Mouse (Mus musculus) embryonic facial prominence, embryonic 10.5 days (tissue): ENCODE data around the gene Icam5. TPM values are rescaled to one million over a fixed set of nuclear protein-coding genes. Genes with fewer than 3 reads are reported as not detected.

Experiments
- DNase-seq: peaks from one replicate; pipeline ENCODE4 v3.0.0-alpha.2; 2017; ENCODE audit warnings: low spot score
- H3K27ac ChIP-seq: fragments of 300-500 bp; sonication (generic); replicated peaks from 2 replicates; pipeline ENCODE4 v1.5.1; 2016; ENCODE audit warnings: mild to moderate bottlenecking
- H3K27me3 ChIP-seq: fragments of 300-500 bp; sonication (generic); replicated peaks from 2 replicates; pipeline ENCODE4 v1.6.1; 2016; ENCODE audit warnings: low read depth, mild to moderate bottlenecking; ENCODE audit not compliant: poor library complexity, severe bottlenecking
- H3K36me3 ChIP-seq: fragments of 300-500 bp; sonication (generic); replicated peaks from 2 replicates; pipeline ENCODE4 v1.6.1; 2016; ENCODE audit warnings: mild to moderate bottlenecking, moderate library complexity
- H3K4me1 ChIP-seq: fragments of 300-500 bp; sonication (generic); 2 replicates; pipeline ENCODE4 v1.6.1; 2016
- H3K4me3 ChIP-seq: fragments of 300-500 bp; sonication (generic); 2 replicates; pipeline ENCODE4 v1.5.1; 2016; ENCODE audit warnings: mild to moderate bottlenecking, moderate library complexity
- H3K9me3 ChIP-seq: fragments of 300-500 bp; sonication (generic); 2 replicates; pipeline ENCODE4 v1.6.1; 2016; ENCODE audit warnings: mild to moderate bottlenecking
- WGBS: fragments of 180-500 bp; shearing (Covaris S2); methylation state at CpG from one replicate; pipeline ENCODE4 v1.1.7; 2016; 5-methylcytosine and 5-hydroxymethylcytosine counted together
- polyA plus RNA-seq: library from polyadenylated mRNA; unstranded; fragments of >200 nt; fragmentation: Nextera tagmentation; extraction: Ambion mirVana; gene quantifications from 2 replicates; pipeline ENCODE4 v1.2.1, GENCODE M21; 2016

Gene Icam5
- polyA plus RNA-seq, 1 experiment from 2014 or later, result not detected

DNA sequence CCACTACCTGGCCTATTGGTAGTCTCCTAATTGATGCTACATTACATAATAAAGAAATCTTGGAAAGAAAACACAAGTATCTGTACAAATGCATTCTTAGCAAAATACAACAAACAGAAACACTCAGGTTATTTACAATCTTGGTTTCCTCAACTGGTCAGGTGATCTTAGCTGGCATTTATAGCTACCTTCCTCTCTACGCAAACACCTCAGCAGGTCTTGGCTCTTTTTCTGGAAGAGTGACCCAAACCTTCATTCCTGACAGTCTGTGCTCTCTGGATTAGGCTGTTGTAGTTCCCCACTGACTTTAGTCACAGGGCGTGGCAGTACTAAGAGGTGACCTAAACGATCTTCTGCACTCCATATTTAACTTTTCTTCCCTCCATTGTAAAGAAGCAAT lies 13.4 kb downstream of the Icam5 start:
- Histone ChIP-seq H3K27me3 (peaks cover 16% of the 10 kb centered on the region), H3K9me3 (no peaks in the 10 kb centered on the region), H3K36me3 (no peaks in the 10 kb centered on the region), H3K4me1 (0 out of 2 replicates have a peak, but pooled peaks cover 8% of the 10 kb centered on the region), H3K27ac (no peak overlapping the region), H3K4me3 (no peak overlapping the region)
- DNase-seq, result no peak
- 83% methylated on average over 3 of the region's 3 CpGs for WGBS

- no peaks in the 10 kb centered on the region for H3K36me3 ChIP-seq
- no peak overlapping the region for H3K4me3 ChIP-seq
- no peak for DNase-seq
- H3K27me3 ChIP-seq, result 0 out of 2 replicates have a peak, but pooled peaks cover 6% of the 10 kb centered on the region
- no peaks in the 10 kb centered on the region for H3K9me3 ChIP-seq
- 0 out of 2 replicates have a peak, but pooled peaks cover 3% of the 10 kb centered on the region for H3K4me1 ChIP-seq
- H3K27ac ChIP-seq, result no peak overlapping the region
- WGBS, result 68% methylated on average over 10 of the region's 10 CpGs
Observed at GRCm38 (mm10) chr9:21051578-21051977, 19.7 kb downstream of the Icam5 start.

DNA sequence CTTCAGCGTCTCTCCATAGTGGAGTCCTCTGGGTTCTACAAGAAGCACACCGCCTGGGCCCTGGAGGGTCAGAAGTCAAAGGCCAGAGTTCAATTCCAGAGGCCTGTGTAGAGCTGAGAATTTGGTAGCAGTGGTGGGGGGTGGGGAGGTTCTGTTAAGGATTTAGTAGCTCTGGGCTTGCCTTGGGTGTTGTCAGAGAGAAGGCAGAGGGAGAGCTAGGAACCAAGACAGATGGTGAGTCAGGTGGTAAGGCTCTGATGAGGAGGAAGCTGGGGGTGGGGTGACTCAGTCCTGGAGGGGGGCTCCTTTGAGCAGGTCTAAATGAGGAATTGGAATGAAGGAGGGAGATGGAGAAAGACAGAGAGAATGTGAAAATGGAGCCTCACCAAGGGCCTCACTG lies 31.1 kb downstream of the Icam5 start:
- no peaks in the 10 kb centered on the region for H3K27me3 ChIP-seq
- WGBS, result 74% methylated on average over 2 of the region's 2 CpGs
- H3K36me3 ChIP-seq, result peaks cover 54% of the 10 kb centered on the region
- H3K4me1 ChIP-seq, result no peaks in the 10 kb centered on the region
- no peaks in the 10 kb centered on the region for H3K9me3 ChIP-seq
- no peak for DNase-seq
- no peak overlapping the region for H3K27ac ChIP-seq
- H3K4me3 ChIP-seq, result no peak overlapping the region

GRCm38 (mm10) chr9:21067006-21067684 lies 35.3 kb downstream of the Icam5 start, which contains the start of gene Zglp1:
Gene Zglp1 (minus strand): TSS chr9:21067093.
- no peak within 1 kb of the TSS for H3K27ac ChIP-seq
- no peaks in the 10 kb centered on the region for H3K27me3 ChIP-seq
- peaks cover 7% of the 10 kb centered on the region for H3K4me1 ChIP-seq
- no peaks in the 10 kb centered on the region for H3K9me3 ChIP-seq
- no peak for DNase-seq
- peaks cover 84% of the 10 kb centered on the region for H3K36me3 ChIP-seq
- WGBS, result 82% methylated on average over 27 of the region's 27 CpGs
- no peak within 1 kb of the TSS for H3K4me3 ChIP-seq

DNA sequence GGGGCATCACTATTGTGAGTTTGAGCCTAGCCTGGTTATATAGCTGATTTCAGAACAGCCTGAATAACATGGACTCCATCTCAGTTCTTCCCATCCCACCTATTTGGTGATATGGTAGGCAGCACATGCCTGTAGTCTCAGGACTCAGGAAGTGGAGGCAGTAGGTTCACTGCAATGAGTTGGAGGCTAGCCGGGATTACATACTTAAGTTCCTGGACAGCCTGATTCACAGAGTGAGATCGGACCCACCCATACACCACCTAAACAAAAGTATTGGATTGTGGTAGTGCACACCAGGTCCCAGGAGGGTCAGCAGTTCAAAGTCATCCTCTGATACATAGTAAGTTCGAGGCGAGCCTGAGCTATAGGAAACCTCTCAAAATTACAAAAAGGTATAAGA lies 40.8 kb downstream of the Icam5 start:
- no peaks in the 10 kb centered on the region for H3K27me3 ChIP-seq
- peaks cover 18% of the 10 kb centered on the region for H3K4me1 ChIP-seq
- H3K27ac ChIP-seq, result peak overlapping the region; percentile 92
- peaks cover 76% of the 10 kb centered on the region for H3K36me3 ChIP-seq
- no peak for DNase-seq
- H3K9me3 ChIP-seq, result no peaks in the 10 kb centered on the region
- peak overlapping the region; percentile 96 for H3K4me3 ChIP-seq
- 18% methylated on average over 4 of the region's 4 CpGs for WGBS

GRCm38 (mm10) chr9:21073044-21073840 lies 41.4 kb downstream of the Icam5 start, which contains the start of the genes Gm49373 and Fdx1l:
Gene Gm49373 (minus strand): TSS chr9:21073096.
Gene Fdx1l (minus strand): TSS chr9:21073614.
- peaks cover 18% of the 10 kb centered on the region for H3K4me1 ChIP-seq
- 3% methylated on average over 58 of the region's 58 CpGs for WGBS
- peak within 1 kb of the TSS; percentile 96 for H3K4me3 ChIP-seq
- H3K27ac ChIP-seq, result peak within 1 kb of the TSS; percentile 92
- DNase-seq, result peak; percentile 91
- H3K9me3 ChIP-seq, result no peaks in the 10 kb centered on the region
- H3K36me3 ChIP-seq, result peaks cover 76% of the 10 kb centered on the region
- H3K27me3 ChIP-seq, result no peaks in the 10 kb centered on the region

DNA sequence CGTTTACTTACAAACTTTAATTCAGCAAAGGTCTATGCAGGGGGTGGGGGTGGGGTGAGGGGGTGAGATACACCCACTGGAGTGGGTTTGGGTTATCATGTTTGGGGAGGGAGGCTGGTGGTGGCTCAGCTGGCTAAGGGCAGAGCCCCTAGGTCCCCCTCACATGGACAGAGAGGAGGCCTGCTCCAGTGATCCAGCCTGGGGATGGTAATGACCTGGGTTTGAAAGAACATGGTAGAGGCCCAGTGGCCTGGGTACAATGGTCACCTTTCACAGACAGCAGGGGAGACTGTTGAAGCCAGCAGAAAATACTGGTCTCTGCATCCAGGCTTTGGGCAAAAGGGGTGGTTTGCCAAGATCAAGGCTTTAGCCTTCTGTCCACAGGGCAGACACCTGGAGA lies 42.3 kb downstream of the Icam5 start:
- Histone ChIP-seq H3K27ac (no peak overlapping the region), H3K36me3 (peaks cover 80% of the 10 kb centered on the region), H3K4me3 (no peak overlapping the region), H3K9me3 (no peaks in the 10 kb centered on the region), H3K4me1 (peaks cover 18% of the 10 kb centered on the region), H3K27me3 (no peaks in the 10 kb centered on the region)
- WGBS, result 83% methylated on average over 1 of the region's 1 CpGs
- no peak for DNase-seq

DNA sequence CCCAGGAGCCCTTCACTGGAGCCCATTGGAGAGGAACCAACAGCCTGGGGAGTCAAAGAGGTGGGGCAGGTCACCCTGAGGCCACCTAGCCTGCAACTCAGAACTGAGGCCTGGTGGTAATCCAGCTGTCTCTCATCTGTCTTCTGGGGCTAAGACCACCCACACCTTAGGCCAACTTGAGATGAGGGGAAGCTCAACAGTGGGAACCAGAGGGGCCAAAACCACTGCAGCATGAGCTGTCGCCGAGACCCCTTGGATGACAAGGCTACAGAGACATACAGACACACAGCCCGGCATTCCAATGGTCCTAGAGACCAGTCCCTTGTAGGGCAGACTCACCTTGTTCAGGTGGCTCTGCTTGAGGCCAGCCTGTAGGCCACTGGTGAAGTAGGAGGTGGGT lies 43.8 kb downstream of the Icam5 start:
- Histone ChIP-seq H3K27me3 (no peaks in the 10 kb centered on the region), H3K4me1 (peaks cover 18% of the 10 kb centered on the region), H3K4me3 (no peak overlapping the region), H3K36me3 (peaks cover 81% of the 10 kb centered on the region), H3K9me3 (no peaks in the 10 kb centered on the region), H3K27ac (no peak overlapping the region)
- 92% methylated on average over 3 of the region's 3 CpGs for WGBS
- no peak for DNase-seq

GRCm38 (mm10) chr9:21081127-21081526 lies 49.3 kb downstream of the Icam5 start:
- Histone ChIP-seq H3K4me3 (no peak overlapping the region), H3K36me3 (peaks cover 100% of the 10 kb centered on the region), H3K9me3 (no peaks in the 10 kb centered on the region), H3K27me3 (no peaks in the 10 kb centered on the region), H3K4me1 (no peaks in the 10 kb centered on the region), H3K27ac (no peak overlapping the region)
- no peak for DNase-seq
- 92% methylated on average over 9 of the region's 9 CpGs for WGBS

GRCm38 (mm10) chr9:21083324-21083723 lies 51.5 kb downstream of the Icam5 start:
- no peak for DNase-seq
- Histone ChIP-seq H3K27me3 (no peaks in the 10 kb centered on the region), H3K27ac (no peak overlapping the region), H3K9me3 (no peaks in the 10 kb centered on the region), H3K4me3 (no peak overlapping the region), H3K36me3 (peaks cover 100% of the 10 kb centered on the region), H3K4me1 (no peaks in the 10 kb centered on the region)
- WGBS, result 93% methylated on average over 3 of the region's 3 CpGs
